ENCODE assay signal across 14 mouse cellular contexts in genomic region chr9:56549774-56550173, GRCm38 (mm10).
DNase-seq lines count a peak whose midpoint lies in the region; ATAC-seq and TF ChIP-seq lines count a peak whose summit lies in the region.
"Had no signal": no experiment of that assay in that cellular context is flagged by ENCODE, and none has a peak within 500 bp of the region (broad histone marks: within the 10 kb centered on the region; RNA-seq: fewer than 3 reads in every experiment).

No protein-coding gene starts in this region.

- no peak for DNase-seq in gastrocnemius, adult 2 months
- DNase-seq in gastrocnemius, postnatal 36 days = no peak
- peak; percentile 26 for DNase-seq in thymus, postnatal 4 days
- no peak for DNase-seq in thymus, adult 2 months
- peak; percentile 50 to 51 for DNase-seq in heart, adult 9 months (ENCODE audit: low spot score in 2 of 2)
- DNase-seq in natural killer cell, adult 2 months (ENCODE audit: low spot score in 2 of 2) = peak; percentile 17 to 55
- DNase-seq in forebrain, embryonic 14.5 days (ENCODE audit: low spot score) = no peak
- DNase-seq: B cell, adult 2 months; cerebellum, adult 9-11 months; kidney, adult 8-10 months; layer of hippocampus, adult 9-11 months; lung, adult 2 months; lung, postnatal 36 days had no signal

- no peaks in the 10 kb centered on the region for H3K36me3 ChIP-seq in thymus, adult 2 months (ENCODE audit: control insufficient read depth, insufficient read depth, low read length)
- H3K36me3 ChIP-seq in forebrain, embryonic 14.5 days (ENCODE audit: control insufficient read depth, insufficient read depth, low read length) = no peaks in the 10 kb centered on the region

- no peak overlapping the region for H3K4me2 ChIP-seq in forebrain, embryonic 14.5 days (ENCODE audit: low read length)
- H3K4me2 ChIP-seq: midbrain, embryonic 11.5 days had no signal

- H3K4me1 ChIP-seq in thymus, adult 2 months (replicated peaks; ENCODE audit: control insufficient read depth, insufficient read depth, low read length) = peaks cover 9% of the 10 kb centered on the region
- peaks cover 6% of the 10 kb centered on the region; the same call in 1 of the 2 replicates for H3K4me1 ChIP-seq in forebrain, embryonic 14.5 days (ENCODE audit: control insufficient read depth, insufficient read depth, low read length)

- WGBS in thymus, adult 2 months = 8% methylated on average over 8 of the region's 8 CpGs
- 78% methylated on average over 8 of the region's 8 CpGs for WGBS in forebrain, embryonic 14.5 days

- H3K9me3 ChIP-seq in forebrain, embryonic 14.5 days (replicated peaks; ENCODE audit: control insufficient read depth, low read length) = no peaks in the 10 kb centered on the region

- no peaks in the 10 kb centered on the region for H3K27me3 ChIP-seq in thymus, adult 2 months (ENCODE audit: control insufficient read depth, insufficient read depth, low read length)
- 0 out of 2 replicates have a peak, but pooled peaks cover 4% of the 10 kb centered on the region for H3K27me3 ChIP-seq in forebrain, embryonic 14.5 days (replicated peaks; ENCODE audit: control insufficient read depth, insufficient read depth, low read length)

- peak overlapping the region; percentile 54 for H3K27ac ChIP-seq in gastrocnemius, adult 2 months
- H3K27ac ChIP-seq in thymus, adult 2 months (ENCODE audit: control insufficient read depth, insufficient read depth, low read length) = no peak overlapping the region
- H3K27ac ChIP-seq in forebrain, embryonic 14.5 days (ENCODE audit: low read depth, low read length) = no peak overlapping the region

- TF ChIP-seq POLR2A in thymus, adult 2 months (IDR thresholded peaks at IDR 0.05; ENCODE audit: control insufficient read depth, extremely low read depth, insufficient read depth, low read length, poor library complexity) = no peak

- no peak overlapping the region for H3K4me3 ChIP-seq in gastrocnemius, adult 2 months
- no peak overlapping the region for H3K4me3 ChIP-seq in thymus, adult 2 months (ENCODE audit: control insufficient read depth, insufficient read depth, low read length)
- no peak overlapping the region for H3K4me3 ChIP-seq in forebrain, embryonic 14.5 days (ENCODE audit: low read depth, low read length)

- intact Hi-C loops in gastrocnemius, adult 2 months (cut with DNase I) = loop anchor here (5.0 kb wide), 1 partner anchor 432 kb away; no protein-coding TSS in a partner anchor
- intact Hi-C loops in gastrocnemius, postnatal 36 days (cut with DNase I) = loop anchor here (5.0 kb wide), 2 partner anchors 147 to 432 kb away; no protein-coding TSS in a partner anchor

- H3K9ac ChIP-seq in forebrain, embryonic 14.5 days (ENCODE audit: low read length) = no peak overlapping the region

- no peak for ATAC-seq in forebrain, embryonic 14.5 days

- no peak for TF ChIP-seq CTCF in gastrocnemius, adult 2 months (IDR thresholded peaks at IDR 0.05)
- no peak for TF ChIP-seq CTCF in thymus, adult 2 months (IDR thresholded peaks at IDR 0.05; ENCODE audit: borderline replicate concordance, control insufficient read depth, extremely low read depth, insufficient read depth, low read length, poor library complexity)

Comparison
In these comparisons a context has a peak if more than half of its experiments do, and no peak if none do; other contexts are left out.
1. DNase-seq: peak in thymus, postnatal 4 days (single experiment), heart, adult 9 months (2 of 2) and natural killer cell, adult 2 months (2 of 2); none in gastrocnemius, adult 2 months (single experiment), gastrocnemius, postnatal 36 days (0 of 2), thymus, adult 2 months (single experiment) and forebrain, embryonic 14.5 days (single experiment).